ENCODE assay signal across 4 mouse cellular contexts in the genomic region with DNA sequence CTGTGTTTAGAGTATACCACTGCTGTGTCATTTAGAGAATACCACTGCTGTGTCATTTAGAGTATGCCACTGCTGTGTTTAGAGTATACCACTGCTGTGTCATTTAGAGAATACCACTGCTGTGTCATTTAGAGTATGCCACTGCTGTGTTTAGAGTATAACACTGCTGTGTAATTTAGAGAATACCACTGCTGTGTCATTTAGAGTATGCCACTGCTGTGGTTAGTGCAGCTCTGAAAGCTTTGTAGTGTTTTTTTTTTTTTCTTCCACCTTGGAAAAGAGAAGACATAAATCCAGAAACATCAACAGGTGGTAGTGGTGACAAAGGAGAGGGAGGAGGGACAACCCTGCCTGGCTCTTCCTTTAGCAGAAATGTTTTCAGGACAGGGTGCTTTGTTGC. TPM values are rescaled to one million over a fixed set of nuclear protein-coding genes. Genes with fewer than 3 reads are reported as not detected.
"Had no signal": no experiment of that assay in that cellular context is flagged by ENCODE, and none has a peak within 500 bp of the region (broad histone marks: within the 10 kb centered on the region; RNA-seq: fewer than 3 reads in every experiment).

No protein-coding gene starts in this region.

RNA-seq across cellular contexts. Expression of gene Elovl2, which starts 14.6 kb away (rescaled TPM):
- total RNA-seq: megakaryocyte, adult 5-6 weeks; megakaryocyte-erythroid progenitor cell, adult 5-6 weeks; monocyte, adult 5-6 weeks had no signal
- polyA plus RNA-seq: myocyte had no signal
